Mouse (Mus musculus): ENCODE data around the gene Atp11a.

Atp11a gene

GRCm38 (mm10) chr8:12905599-12906321 is 148.9 kb downstream of the Atp11a start:
- DNase-seq (ENCODE audit: low spot score in 2 of 2) = no peak

GRCm38 (mm10) chr8:12906597-12906996 is 149.8 kb downstream of the Atp11a start:
- no peak for DNase-seq (ENCODE audit: low spot score in 2 of 2)

- no peak for DNase-seq (ENCODE audit: low spot score in 2 of 2)
These were observed 150.9 kb downstream of the Atp11a start for GRCm38 (mm10) chr8:12907730-12908129.

GRCm38 (mm10) chr8:12912011-12912410 is 155.2 kb downstream of the Atp11a start:
- no peak for DNase-seq (ENCODE audit: low spot score in 2 of 2)

GRCm38 (mm10) chr8:12915187-12916006 is 158.6 kb downstream of the Atp11a start:
- DNase-seq (ENCODE audit: low spot score in 2 of 2) = peak; percentile 90

- no peak for DNase-seq (ENCODE audit: low spot score in 2 of 2)
These were observed 159.5 kb downstream of the Atp11a start for GRCm38 (mm10) chr8:12916156-12916900.

- DNase-seq (ENCODE audit: low spot score in 2 of 2) = peak in 1 of 2 experiments; percentile 61
These were observed 160.2 kb downstream of the Atp11a start for GRCm38 (mm10) chr8:12917029-12917428.

GRCm38 (mm10) chr8:12917831-12918230 is 161.0 kb downstream of the Atp11a start:
- DNase-seq (ENCODE audit: low spot score in 2 of 2) = no peak

Measured in right cerebral cortex, postnatal 10 days (tissue).